Mouse (Mus musculus) embryonic facial prominence, embryonic 11.5 days (tissue): ENCODE data around the gene Tfdp2. TPM values are rescaled to one million over a fixed set of nuclear protein-coding genes. Genes with fewer than 3 reads are reported as not detected.
A peak's percentile ranks its signal among the peaks of the same experiment; 100 is the strongest.

Source experiments
- ATAC-seq: fragments of 200-750 bp; cut with Nextera tagmentation; replicated peaks from 2 replicates; pipeline ENCODE4 v1.8.0; 2017; ENCODE audit warnings: low read depth; ENCODE audit not compliant: insufficient number of reproducible peaks, low FRiP score, low TSS enrichment
- DNase-seq: peaks from one replicate; pipeline ENCODE4 v3.0.0-alpha.2; 2015; ENCODE audit warnings: low spot score
- H3K27ac ChIP-seq: fragments of 300-500 bp; sonication (generic); replicated peaks from 2 replicates; pipeline ENCODE4 v1.5.1; 2014; ENCODE audit warnings: mild to moderate bottlenecking, low read depth, low read length, control low read depth
- H3K27me3 ChIP-seq: fragments of 300-500 bp; sonication (generic); 2 replicates; pipeline ENCODE4 v1.6.1; 2014; ENCODE audit warnings: mild to moderate bottlenecking, low read length, moderate library complexity, mixed read lengths; ENCODE audit not compliant: control insufficient read depth, insufficient read depth
- H3K36me3 ChIP-seq: fragments of 300-500 bp; sonication (generic); replicated peaks from 2 replicates; pipeline ENCODE4 v1.6.1; 2014; ENCODE audit warnings: low read depth, mild to moderate bottlenecking, low read length, moderate library complexity, mixed read lengths; ENCODE audit not compliant: control insufficient read depth, insufficient read depth
- H3K4me1 ChIP-seq: fragments of 300-500 bp; sonication (generic); 2 replicates; pipeline ENCODE4 v1.6.1; 2014; ENCODE audit warnings: low read length, mixed read lengths; ENCODE audit not compliant: control insufficient read depth, insufficient read depth
- H3K4me2 ChIP-seq: fragments of 300-500 bp; sonication (generic); 2 replicates; pipeline ENCODE4 v1.6.1; 2014; ENCODE audit warnings: low read depth, mild to moderate bottlenecking, control low read depth, low read length, moderate library complexity
- H3K4me3 ChIP-seq: fragments of 300-500 bp; sonication (generic); 2 replicates; pipeline ENCODE4 v1.5.1; 2014; ENCODE audit warnings: low read depth, low read length, control low read depth
- H3K9ac ChIP-seq: fragments of 300-500 bp; sonication (generic); replicated peaks from 2 replicates; pipeline ENCODE4 v1.6.1; 2014; ENCODE audit warnings: mild to moderate bottlenecking, control low read depth, low read length
- H3K9me3 ChIP-seq: fragments of 300-500 bp; sonication (generic); replicated peaks from 2 replicates; pipeline ENCODE4 v1.6.1; 2016; ENCODE audit warnings: mild to moderate bottlenecking, low read length, inconsistent platforms, mixed read lengths; ENCODE audit not compliant: control insufficient read depth
- WGBS: fragments of 180-500 bp; shearing (Covaris S2); extraction: QIAGEN DNeasy Blood & Tissue Kit; methylation state at CpG from one replicate; pipeline ENCODE4 v1.1.7; 2014; 5-methylcytosine and 5-hydroxymethylcytosine counted together
- polyA plus RNA-seq: library from polyadenylated mRNA; unstranded; fragments of >200 nt; fragmentation: Nextera tagmentation; extraction: Ambion mirVana; gene quantifications from 2 replicates; pipeline ENCODE4 v1.2.1, GENCODE M21; 2014

The Tfdp2 gene
- polyA plus RNA-seq, 1 experiment from 2014 or later: 81.1 TPM

GRCm38 (mm10) chr9:96167168-96167585, 28.9 kb upstream of the Tfdp2 start:
- peak; percentile 44; the same call in 1 of the 2 replicates for ATAC-seq

GRCm38 (mm10) chr9:96170600-96170999, 25.5 kb upstream of the Tfdp2 start:
- 73% methylated on average over 3 of the region's 3 CpGs for WGBS
- no peak for ATAC-seq

More at GRCm38 (mm10) chr9:96167168-96167585, 28.9 kb upstream of the Tfdp2 start:
- Histone ChIP-seq H3K4me2 (no peak overlapping the region), H3K36me3 (no peaks in the 10 kb centered on the region), H3K27me3 (no peaks in the 10 kb centered on the region), H3K4me3 (no peak overlapping the region), H3K4me1 (no peaks in the 10 kb centered on the region), H3K9ac (no peak overlapping the region), H3K9me3 (no peaks in the 10 kb centered on the region), H3K27ac (no peak overlapping the region)
- peak; percentile 83 for DNase-seq
- WGBS: 25% methylated on average over 5 of the region's 5 CpGs

GRCm38 (mm10) chr9:96184909-96185308, 11.2 kb upstream of the Tfdp2 start:
- DNase-seq (no peak), ATAC-seq (no peak)
- WGBS: 84% methylated on average over 4 of the region's 4 CpGs
- Histone ChIP-seq H3K9me3 (no peaks in the 10 kb centered on the region), H3K27me3 (no peaks in the 10 kb centered on the region), H3K36me3 (no peaks in the 10 kb centered on the region), H3K9ac (no peak overlapping the region), H3K4me3 (no peak overlapping the region), H3K4me2 (no peak overlapping the region), H3K27ac (no peak overlapping the region), H3K4me1 (no peaks in the 10 kb centered on the region)

More at GRCm38 (mm10) chr9:96170600-96170999, 25.5 kb upstream of the Tfdp2 start:
- no peak overlapping the region for H3K9ac ChIP-seq
- no peak for DNase-seq
- no peaks in the 10 kb centered on the region for H3K36me3 ChIP-seq
- H3K9me3 ChIP-seq: no peaks in the 10 kb centered on the region
- no peaks in the 10 kb centered on the region for H3K4me1 ChIP-seq
- H3K27me3 ChIP-seq: no peaks in the 10 kb centered on the region
- H3K27ac ChIP-seq: no peak overlapping the region
- no peak overlapping the region for H3K4me2 ChIP-seq
- H3K4me3 ChIP-seq: no peak overlapping the region

- Histone ChIP-seq H3K4me3 (no peak overlapping the region), H3K36me3 (no peaks in the 10 kb centered on the region), H3K9ac (no peak overlapping the region), H3K27me3 (no peaks in the 10 kb centered on the region), H3K27ac (no peak overlapping the region), H3K4me1 (no peaks in the 10 kb centered on the region), H3K9me3 (no peaks in the 10 kb centered on the region), H3K4me2 (no peak overlapping the region)
- no peak for DNase-seq
- no peak for ATAC-seq
- WGBS: 77% methylated on average over 7 of the region's 7 CpGs
Observed at GRCm38 (mm10) chr9:96186701-96187100, 9.4 kb upstream of the Tfdp2 start.

GRCm38 (mm10) chr9:96196636-96197181, 634 bp downstream of the Tfdp2 start:
- Histone ChIP-seq H3K27me3 (no peaks in the 10 kb centered on the region), H3K27ac (peak overlapping the region; percentile 76), H3K9ac (peak overlapping the region; percentile 82), H3K4me3 (peak overlapping the region; percentile 85), H3K9me3 (no peaks in the 10 kb centered on the region), H3K4me2 (peak overlapping the region; percentile 91), H3K4me1 (no peaks in the 10 kb centered on the region; the same call in 1 of the 2 replicates), H3K36me3 (no peaks in the 10 kb centered on the region)
- no peak for ATAC-seq
- under 1% methylated on average over 20 of the region's 20 CpGs for WGBS
- DNase-seq: peak; percentile 68

GRCm38 (mm10) chr9:96197806-96198205, 1.7 kb downstream of the Tfdp2 start:
- no peak for ATAC-seq
- peak overlapping the region; percentile 85; the same call in 1 of the 2 replicates for H3K4me3 ChIP-seq
- no peak overlapping the region for H3K9ac ChIP-seq
- H3K27ac ChIP-seq: no peak overlapping the region
- no peaks in the 10 kb centered on the region; the same call in 1 of the 2 replicates for H3K4me1 ChIP-seq
- H3K27me3 ChIP-seq: no peaks in the 10 kb centered on the region
- DNase-seq: no peak
- peak overlapping the region; percentile 91 for H3K4me2 ChIP-seq
- 74% methylated on average over 9 of the region's 9 CpGs for WGBS
- H3K36me3 ChIP-seq: no peaks in the 10 kb centered on the region
- H3K9me3 ChIP-seq: no peaks in the 10 kb centered on the region

GRCm38 (mm10) chr9:96203663-96204062, 7.6 kb downstream of the Tfdp2 start:
- H3K9me3 ChIP-seq: no peaks in the 10 kb centered on the region
- H3K36me3 ChIP-seq: no peaks in the 10 kb centered on the region
- no peak for DNase-seq
- no peak overlapping the region for H3K4me2 ChIP-seq
- no peak for ATAC-seq
- 92% methylated on average over 3 of the region's 3 CpGs for WGBS
- H3K27ac ChIP-seq: no peak overlapping the region
- H3K9ac ChIP-seq: no peak overlapping the region
- no peaks in the 10 kb centered on the region for H3K4me1 ChIP-seq
- H3K27me3 ChIP-seq: no peaks in the 10 kb centered on the region
- H3K4me3 ChIP-seq: no peak overlapping the region

GRCm38 (mm10) chr9:96207428-96207827, 11.4 kb downstream of the Tfdp2 start:
- 90% methylated on average over 3 of the region's 3 CpGs for WGBS
- Histone ChIP-seq H3K4me2 (no peak overlapping the region), H3K36me3 (no peaks in the 10 kb centered on the region), H3K4me1 (no peaks in the 10 kb centered on the region), H3K4me3 (no peak overlapping the region), H3K9me3 (no peaks in the 10 kb centered on the region), H3K9ac (no peak overlapping the region), H3K27me3 (no peaks in the 10 kb centered on the region), H3K27ac (no peak overlapping the region)
- ATAC-seq (no peak), DNase-seq (no peak)
